Mouse (Mus musculus) myocyte (in vitro differentiated cells): ENCODE results near the gene Eno1. TPM values are rescaled to one million over a fixed set of nuclear protein-coding genes. Genes with fewer than 3 reads are reported as not detected.
"Not testable (repeated sequence)": the region's sequence is repeated elsewhere in the genome, so short reads cannot be mapped to it uniquely, and the experiment has no call there.

ENCODE experiments used
- H3K27me3 ChIP-seq: one replicate; pipeline ENCODE4 v1.6.1; 2011; ENCODE audit not compliant: control insufficient read depth, insufficient read depth, insufficient read length
- H3K36me3 ChIP-seq: one replicate; pipeline ENCODE4 v1.6.1; 2011; ENCODE audit not compliant: control insufficient read depth, insufficient read depth
- H3K4me2 ChIP-seq: one replicate; pipeline ENCODE4 v1.6.1; 2011; ENCODE audit warnings: low read depth, control low read depth
- H3K4me3 ChIP-seq: one replicate; pipeline ENCODE4 v1.5.1; 2011; ENCODE audit warnings: mild to moderate bottlenecking, control low read depth, moderate library complexity
- H3K79me2 ChIP-seq: one replicate; pipeline ENCODE4 v1.6.1; 2011; ENCODE audit not compliant: control insufficient read depth, insufficient read depth
- H3ac ChIP-seq: one replicate; pipeline ENCODE4 v1.6.1; 2011; ENCODE audit not compliant: control insufficient read depth, insufficient read length
- CEBPB ChIP-seq: IDR thresholded peaks from 2 replicates; pipeline ENCODE4 v1.6.1; 2011; ENCODE audit warnings: mild to moderate bottlenecking, moderate library complexity; ENCODE audit not compliant: poor library complexity, insufficient read depth, severe bottlenecking
- E2F4 ChIP-seq: IDR thresholded peaks from one replicate; pipeline ENCODE4 v1.6.1; 2011; ENCODE audit warnings: mild to moderate bottlenecking, control low read depth, moderate library complexity; ENCODE audit not compliant: insufficient read depth
- MAX ChIP-seq: IDR thresholded peaks from one replicate; pipeline ENCODE4 v1.6.1; 2011; ENCODE audit warnings: low read depth, mild to moderate bottlenecking, control low read depth
- MYOD1 ChIP-seq, 3 experiments: IDR thresholded peaks; one replicate each; pipeline ENCODE4 v1.6.1; 2011; ENCODE audit warnings: control low read depth in 2 of 3, low read depth in 2 of 3, mild to moderate bottlenecking in 2 of 3, moderate library complexity in 1 of 3; ENCODE audit not compliant: insufficient read length in 2 of 3, control insufficient read depth in 1 of 3
- MYOG ChIP-seq, 3 experiments: IDR thresholded peaks; one replicate each; pipeline ENCODE4 v1.6.1; 2011; ENCODE audit warnings: control low read depth in 2 of 3, low read depth in 2 of 3, mild to moderate bottlenecking in 2 of 3; ENCODE audit not compliant: insufficient read length in 2 of 3, control insufficient read depth in 1 of 3, insufficient read depth in 1 of 3
- POLR2A ChIP-seq: IDR thresholded peaks from one replicate; pipeline ENCODE4 v1.6.1; 2011; ENCODE audit warnings: low read depth, mild to moderate bottlenecking, control low read depth, moderate library complexity; ENCODE audit not compliant: insufficient read length
- POLR2AphosphoS2 ChIP-seq: IDR thresholded peaks from one replicate; pipeline ENCODE4 v1.6.1; 2011; ENCODE audit warnings: low read depth, control low read depth; ENCODE audit not compliant: insufficient read length
- REST ChIP-seq: IDR thresholded peaks from one replicate; pipeline ENCODE4 v1.6.1; 2011; ENCODE audit warnings: mild to moderate bottlenecking, control low read depth, moderate library complexity; ENCODE audit not compliant: insufficient read depth, insufficient read length
- SRF ChIP-seq: IDR thresholded peaks from one replicate; pipeline ENCODE4 v1.6.1; 2011; ENCODE audit warnings: low read depth; ENCODE audit not compliant: control insufficient read depth, insufficient read length
- TCF12 ChIP-seq: IDR thresholded peaks from one replicate; pipeline ENCODE4 v1.6.1; 2011; ENCODE audit warnings: mild to moderate bottlenecking, control low read depth; ENCODE audit not compliant: poor library complexity, insufficient read depth, severe bottlenecking
- TCF3 ChIP-seq: IDR thresholded peaks from one replicate; pipeline ENCODE4 v1.6.1; 2011; ENCODE audit warnings: low read depth, control low read depth; ENCODE audit not compliant: insufficient read length
- USF1 ChIP-seq: IDR thresholded peaks from one replicate; pipeline ENCODE4 v1.6.1; 2011; ENCODE audit warnings: low read depth, mild to moderate bottlenecking, control low read depth, moderate library complexity
- polyA plus RNA-seq: library from polyadenylated mRNA; unstranded; fragments of >200 nt; fragmentation: generic; extraction: Trizol; gene quantifications from one replicate; pipeline ENCODE4 v1.2.1, GENCODE M21; 2012; ENCODE audit warnings: missing spikeins

The Eno1 gene
- polyA plus RNA-seq, 1 experiment: 1,358 TPM

DNA sequence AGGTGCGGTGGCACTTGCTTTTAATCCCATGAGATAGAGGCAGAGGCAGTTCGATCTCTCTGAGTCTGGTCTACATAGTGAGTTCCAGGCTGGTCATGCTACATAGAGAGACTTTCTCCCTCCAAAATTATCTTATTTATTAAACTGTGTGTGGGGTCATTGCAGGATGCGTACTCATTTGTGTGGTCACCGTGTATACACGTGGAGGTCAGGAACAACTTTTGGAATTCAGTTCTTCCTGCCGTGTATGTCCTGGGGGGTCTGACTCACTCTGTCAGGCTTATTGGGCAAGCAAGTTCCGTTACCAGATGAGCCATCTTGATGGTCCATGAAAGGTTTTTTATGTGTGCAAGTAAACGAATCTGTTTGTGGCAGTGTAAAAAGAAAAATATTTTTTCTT, 50.5 kb downstream of the Eno1 start:
- Histone ChIP-seq H3K4me2 (peak overlapping the region; percentile 1), H3K27me3 (no peaks in the 10 kb centered on the region), H3K4me3 (no peak overlapping the region), H3K79me2 (peaks cover 96% of the 10 kb centered on the region), H3ac (no peak overlapping the region), H3K36me3 (no peaks in the 10 kb centered on the region)
- TF ChIP-seq POLR2A (no peak), USF1 (no peak), POLR2AphosphoS2 (no peak), MYOG (IDR thresholded peaks at IDR 0.05; ENCODE audit: control insufficient read depth in 1 of 3, insufficient read depth in 1 of 3, insufficient read length in 2 of 3, low read depth in 2 of 3) (no peak), REST (no peak), SRF (no peak), MAX (no peak), MYOD1 (IDR thresholded peaks at IDR 0.05; ENCODE audit: control insufficient read depth in 1 of 3, insufficient read length in 2 of 3, low read depth in 2 of 3) (no peak)

DNA sequence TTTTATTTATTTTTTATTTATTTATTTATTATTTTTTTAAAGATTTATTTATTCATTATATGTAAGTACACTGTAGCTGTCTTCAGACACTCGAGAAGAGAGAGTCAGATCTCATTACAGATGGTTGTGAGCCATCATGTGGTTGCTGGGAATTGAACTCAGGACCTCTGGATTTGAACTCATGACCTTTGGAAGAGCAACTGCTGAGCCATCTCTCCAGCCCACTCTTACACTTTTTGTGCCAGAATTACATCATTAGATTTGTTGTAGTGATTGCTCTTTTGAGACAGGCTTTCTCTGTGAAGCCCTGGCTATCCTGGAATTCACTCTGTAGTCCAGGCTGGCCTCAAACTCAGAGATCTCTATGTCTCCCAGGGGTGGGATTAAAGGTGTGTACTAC, 50.9 kb downstream of the Eno1 start:
- not testable (repeated sequence) for H3K36me3 ChIP-seq, H3K4me3 ChIP-seq

DNA sequence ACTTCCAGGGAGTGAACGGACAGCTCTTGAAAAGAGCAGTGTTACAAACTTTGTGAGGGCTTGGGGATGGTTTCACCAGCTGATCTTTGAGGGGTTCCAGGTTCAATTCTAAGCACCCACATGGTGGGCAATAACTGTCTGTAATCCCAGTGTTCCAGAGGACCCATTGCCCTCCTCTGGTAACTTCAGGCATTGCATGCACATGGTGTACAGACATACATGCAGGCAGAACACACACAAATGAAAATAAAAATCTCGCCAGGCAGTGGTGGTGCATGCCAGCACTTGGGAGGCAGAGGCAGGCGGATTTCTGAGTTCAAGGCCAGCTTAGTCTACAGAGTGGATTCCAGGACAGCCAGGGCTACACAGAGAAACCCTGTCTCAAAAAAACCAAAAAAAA, 55.4 kb downstream of the Eno1 start:
- no peaks in the 10 kb centered on the region for H3K27me3 ChIP-seq
- no peak overlapping the region for H3ac ChIP-seq
- no peak overlapping the region for H3K4me2 ChIP-seq
- no peaks in the 10 kb centered on the region for H3K36me3 ChIP-seq
- TF ChIP-seq CEBPB (no peak), TCF12 (no peak), USF1 (no peak), MAX (no peak), E2F4 (no peak), POLR2A (no peak), MYOG (IDR thresholded peaks at IDR 0.05; ENCODE audit: control insufficient read depth in 1 of 3, insufficient read depth in 1 of 3, insufficient read length in 2 of 3, low read depth in 2 of 3) (no peak)
- peaks cover 97% of the 10 kb centered on the region for H3K79me2 ChIP-seq
- no peak overlapping the region for H3K4me3 ChIP-seq

More for the DNA sequence above, 50.9 kb downstream of the Eno1 start:
- H3ac ChIP-seq, H3K4me2 ChIP-seq, H3K27me3 ChIP-seq: not testable (repeated sequence)
- H3K79me2 ChIP-seq: peaks cover 96% of the 10 kb centered on the region
- peak; percentile 84 for TF ChIP-seq CEBPB

DNA sequence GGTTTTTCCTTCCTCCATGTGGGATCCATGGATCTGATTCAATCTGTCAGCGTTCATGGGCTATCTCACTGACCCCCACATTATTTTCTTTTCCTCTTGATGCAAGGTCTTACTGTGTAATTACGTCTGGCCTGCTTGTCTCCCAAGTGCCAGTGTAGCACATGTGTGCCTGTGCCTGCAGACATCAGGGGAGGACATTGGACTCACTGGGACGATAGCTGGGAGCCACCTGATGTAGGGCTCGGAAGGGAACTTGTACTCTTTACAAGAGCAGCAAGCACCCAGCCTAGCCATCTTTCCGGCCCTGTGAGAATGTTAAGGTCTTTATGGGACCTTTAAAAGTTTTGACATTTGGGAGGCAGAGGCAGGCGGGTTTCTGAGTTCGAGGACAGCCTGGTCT, 58.3 kb downstream of the Eno1 start:
- no peaks in the 10 kb centered on the region for H3K36me3 ChIP-seq
- no peak overlapping the region for H3K4me3 ChIP-seq
- H3K4me2 ChIP-seq: no peak overlapping the region
- H3ac ChIP-seq: no peak overlapping the region
- TF ChIP-seq MYOD1 (IDR thresholded peaks at IDR 0.05; ENCODE audit: control insufficient read depth in 1 of 3, insufficient read length in 2 of 3, low read depth in 2 of 3) (no peak), SRF (no peak), TCF12 (no peak), POLR2A (no peak), MAX (no peak), TCF3 (no peak), USF1 (no peak), E2F4 (no peak), CEBPB (no peak), POLR2AphosphoS2 (no peak), MYOG (IDR thresholded peaks at IDR 0.05; ENCODE audit: control insufficient read depth in 1 of 3, insufficient read depth in 1 of 3, insufficient read length in 2 of 3, low read depth in 2 of 3) (no peak), REST (no peak)
- no peaks in the 10 kb centered on the region for H3K27me3 ChIP-seq
- peaks cover 93% of the 10 kb centered on the region for H3K79me2 ChIP-seq

DNA sequence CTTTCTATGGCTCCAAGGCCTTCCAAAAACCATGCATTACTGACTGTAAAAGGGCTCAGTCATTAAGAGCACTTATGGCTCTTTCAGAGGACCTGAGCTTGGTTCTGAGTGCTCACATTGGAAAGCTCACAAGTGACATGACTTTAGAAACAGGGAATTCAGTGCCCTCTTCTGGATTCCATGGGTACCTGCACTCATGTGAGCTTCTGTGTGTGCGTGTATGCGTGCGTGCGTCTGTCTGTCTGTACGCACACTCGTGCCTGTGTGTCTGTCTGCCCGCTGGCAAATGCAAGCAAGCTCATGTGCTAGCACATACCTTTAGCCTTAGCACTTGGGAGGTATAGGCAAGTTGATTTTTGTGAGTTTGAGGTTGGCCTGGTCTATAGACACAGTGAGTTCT, 59.4 kb downstream of the Eno1 start:
- no peak overlapping the region for H3ac ChIP-seq
- no peaks in the 10 kb centered on the region for H3K36me3 ChIP-seq
- TF ChIP-seq CEBPB (no peak), TCF12 (no peak), USF1 (no peak), POLR2A (no peak), POLR2AphosphoS2 (no peak), MYOD1 (IDR thresholded peaks at IDR 0.05; ENCODE audit: control insufficient read depth in 1 of 3, insufficient read length in 2 of 3, low read depth in 2 of 3) (no peak), REST (no peak), MAX (no peak), TCF3 (no peak), MYOG (IDR thresholded peaks at IDR 0.05; ENCODE audit: control insufficient read depth in 1 of 3, insufficient read depth in 1 of 3, insufficient read length in 2 of 3, low read depth in 2 of 3) (no peak), SRF (no peak), E2F4 (no peak)
- no peak overlapping the region for H3K4me2 ChIP-seq
- no peak overlapping the region for H3K4me3 ChIP-seq
- H3K27me3 ChIP-seq: no peaks in the 10 kb centered on the region
- peaks cover 84% of the 10 kb centered on the region for H3K79me2 ChIP-seq

Other genes starting within 250 kb of the Eno1 start
- gene H6pd, start 227.7 kb upstream of the Eno1 start, polyA plus RNA-seq: 21.8 TPM
- gene Gpr157, start 149.4 kb upstream of the Eno1 start, polyA plus RNA-seq: 1.6 TPM
- 0.24 TPM for gene Slc2a5, start 117.4 kb upstream of the Eno1 start, polyA plus RNA-seq
- not detected for gene Slc2a7, start 87.7 kb upstream of the Eno1 start, polyA plus RNA-seq
- gene Car6, start 35.4 kb upstream of the Eno1 start, polyA plus RNA-seq: 52.7 TPM
- gene Rere, start 44.9 kb downstream of the Eno1 start, polyA plus RNA-seq: 34.0 TPM